Mouse (Mus musculus) urinary bladder, postnatal 10 days (tissue): ENCODE measurements around the gene Pcif1.

Experiments
- DNase-seq: peaks from one replicate; pipeline ENCODE4 v3.0.0; 2022; ENCODE audit warnings: low spot score

Pcif1 gene

GRCm38 (mm10) chr2:164923291-164923690 is 44.2 kb downstream of the Pcif1 start:
- DNase-seq, result no peak

- DNase-seq, result peak; percentile 44
Observed at GRCm38 (mm10) chr2:164924100-164924857, 45.2 kb downstream of the Pcif1 start.

- DNase-seq, result no peak
Observed at GRCm38 (mm10) chr2:164930706-164931581, 51.8 kb downstream of the Pcif1 start.

GRCm38 (mm10) chr2:164933534-164933933 is 54.4 kb downstream of the Pcif1 start:
- no peak for DNase-seq

GRCm38 (mm10) chr2:164935991-164936390 is 56.9 kb downstream of the Pcif1 start:
- DNase-seq, result no peak

- no peak for DNase-seq
Observed at GRCm38 (mm10) chr2:164938146-164939091, 59.3 kb downstream of the Pcif1 start.

GRCm38 (mm10) chr2:164939106-164939505 is 60.0 kb downstream of the Pcif1 start:
- DNase-seq, result no peak

- no peak for DNase-seq
Observed at GRCm38 (mm10) chr2:164940140-164940830, 61.2 kb downstream of the Pcif1 start, which contains the start of gene Mmp9. Mmp9 (plus strand) TSS chr2:164940780.

- no peak for DNase-seq
Observed at GRCm38 (mm10) chr2:164942692-164943290, 63.7 kb downstream of the Pcif1 start.
